Mouse (Mus musculus) thymus, adult 2 months (tissue): Measurements from ENCODE around the gene Gemin5.
A peak's percentile ranks its signal among the peaks of the same experiment; 100 is the strongest.

Source experiments
- CTCF ChIP-seq: fragments of 200-500 bp; IDR thresholded peaks from 2 replicates; pipeline ENCODE4 v1.5.1; 2012; ENCODE audit warnings: mild to moderate bottlenecking, control low read depth, low read length, moderate library complexity, borderline replicate concordance; ENCODE audit not compliant: control insufficient read depth, poor library complexity, insufficient read depth; ENCODE audit errors: extremely low read depth
- POLR2A ChIP-seq: fragments of 200-500 bp; IDR thresholded peaks from 2 replicates; pipeline ENCODE4 v1.6.1; 2012; ENCODE audit warnings: mild to moderate bottlenecking, low read length, control low read depth, moderate library complexity; ENCODE audit not compliant: control insufficient read depth, poor library complexity, insufficient read depth; ENCODE audit errors: extremely low read depth

- no peak for TF ChIP-seq CTCF
- TF ChIP-seq POLR2A: 0 out of 2 replicates have a peak, but pooled peaks have one; percentile 18
Measured at GRCm38 (mm10) chr11:58138821-58139220, 29.5 kb downstream of the Gemin5 start.
